Mouse (Mus musculus) layer of hippocampus, adult 8-10 months (tissue): ENCODE data around the gene Nln. TPM values are rescaled to one million over a fixed set of nuclear protein-coding genes. Genes with fewer than 3 reads are reported as not detected.

Experiments used
- DNase-seq, 2 experiments: peaks; one replicate each; pipeline ENCODE4 v3.0.0; 2022; ENCODE audit warnings: low spot score in 2 of 2
- total RNA-seq, 4 experiments: library from RNA; stranded (reverse); gene quantifications; 2 replicates each; pipeline ENCODE4 v1.2.4; 2022

Nln gene
- total RNA-seq, 4 experiments from 2014 or later = 19.4 to 28.1 (median 23.6) TPM

- no peak for DNase-seq
These were observed 12.2 kb downstream of the Nln start for GRCm38 (mm10) chr13:104097190-104097589.

DNA sequence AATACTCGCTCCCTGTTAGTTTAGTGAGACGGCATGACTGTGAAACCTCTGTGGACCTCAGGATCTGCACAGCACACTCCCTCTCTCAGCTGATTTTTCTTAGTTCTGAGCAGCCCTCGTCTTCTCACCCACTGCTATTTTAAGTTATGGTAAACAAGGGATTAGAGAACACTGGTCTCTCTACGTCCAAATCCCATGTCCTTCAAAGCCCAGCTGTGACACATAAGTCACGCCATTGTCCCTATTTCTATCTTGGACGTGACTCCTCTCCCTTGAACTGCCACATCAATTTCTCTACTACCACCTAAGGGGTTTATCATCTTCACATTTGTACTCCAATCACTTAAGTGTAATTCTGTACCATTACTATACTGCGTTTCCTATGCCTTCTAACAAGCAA, 13.5 kb downstream of the Nln start:
- DNase-seq = no peak

DNA sequence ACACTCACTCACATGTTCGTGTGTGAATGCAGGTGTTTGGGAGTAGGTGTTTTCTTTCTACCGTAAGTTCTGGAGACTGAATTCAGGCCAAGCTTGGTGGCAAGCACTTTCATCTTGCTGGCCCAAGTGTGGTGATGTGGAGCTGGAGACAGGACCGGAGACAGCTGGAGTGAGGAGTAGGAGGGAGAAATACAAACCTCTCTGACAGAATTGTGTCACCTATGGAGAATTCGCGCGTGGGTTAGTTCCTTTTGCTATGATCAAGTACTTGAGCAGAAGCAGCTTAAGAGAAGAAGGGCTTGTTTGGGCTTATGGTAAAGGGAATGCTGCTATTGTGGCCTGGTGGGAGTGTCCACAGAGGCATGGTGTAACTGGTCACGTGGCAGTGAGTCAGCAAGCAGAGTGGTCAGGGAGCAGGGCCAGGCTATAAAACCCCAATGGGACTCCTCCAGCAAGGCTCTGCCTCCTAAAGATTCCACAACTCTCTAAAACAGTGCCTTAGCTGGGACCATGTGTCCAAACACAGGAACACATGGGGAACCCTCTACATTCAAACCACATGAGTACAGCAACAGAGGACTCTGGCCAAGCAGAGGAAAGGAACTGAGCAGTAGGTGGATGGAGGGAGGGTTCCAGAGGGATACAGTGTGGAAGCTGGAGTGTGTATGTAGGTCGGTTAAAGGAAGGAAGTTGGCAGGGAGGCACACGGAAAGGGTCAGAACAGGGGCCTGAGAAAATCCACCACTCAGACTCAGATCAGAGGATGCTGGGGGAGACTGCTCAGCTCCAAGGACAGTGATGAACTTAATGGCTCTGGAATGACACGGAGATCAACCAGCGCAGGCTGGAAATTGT, 14.7 kb downstream of the Nln start:
- DNase-seq = no peak

DNA sequence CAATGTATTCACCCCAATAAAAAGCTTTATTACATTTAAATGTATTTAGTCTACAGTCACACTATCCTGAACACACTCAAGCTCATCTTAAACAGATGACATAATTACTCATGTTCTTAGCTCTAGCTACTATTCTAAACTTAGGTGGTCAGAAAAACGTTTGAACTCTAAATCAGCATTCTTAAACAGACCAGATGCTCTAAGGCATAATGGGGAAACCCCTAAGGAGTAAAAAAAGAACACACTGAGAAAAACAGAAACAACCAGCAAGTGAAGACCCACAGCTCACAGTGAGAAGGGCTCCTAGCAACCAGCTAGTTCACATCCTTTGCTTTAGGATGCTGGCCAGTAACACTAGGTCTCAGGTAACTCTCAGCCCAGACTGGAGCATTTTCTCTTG, 17.7 kb downstream of the Nln start:
- DNase-seq = no peak

- no peak for DNase-seq
These were observed 20.0 kb downstream of the Nln start for GRCm38 (mm10) chr13:104089387-104089786.

- DNase-seq = no peak
These were observed 24.8 kb downstream of the Nln start for GRCm38 (mm10) chr13:104084600-104084999.

DNA sequence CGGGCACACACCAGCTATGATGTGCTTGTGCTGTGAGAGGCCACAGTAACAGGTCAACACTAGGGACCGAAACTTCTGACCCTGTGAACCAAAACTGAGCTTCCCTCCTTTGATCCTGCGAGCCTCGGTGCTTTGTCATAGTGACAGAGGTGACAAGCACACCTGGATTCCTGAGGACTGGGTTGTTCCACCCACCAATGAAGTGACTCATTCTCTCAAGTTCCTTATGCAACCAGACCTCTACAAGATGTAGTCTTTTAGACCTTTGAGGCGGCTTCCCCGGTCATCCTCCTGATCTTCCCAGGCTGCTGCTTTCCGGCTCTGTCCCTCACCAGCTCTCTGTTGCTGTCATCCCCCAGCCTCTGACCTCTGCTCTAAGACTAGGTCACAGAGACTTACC, 26.9 kb downstream of the Nln start:
- no peak for DNase-seq

DNA sequence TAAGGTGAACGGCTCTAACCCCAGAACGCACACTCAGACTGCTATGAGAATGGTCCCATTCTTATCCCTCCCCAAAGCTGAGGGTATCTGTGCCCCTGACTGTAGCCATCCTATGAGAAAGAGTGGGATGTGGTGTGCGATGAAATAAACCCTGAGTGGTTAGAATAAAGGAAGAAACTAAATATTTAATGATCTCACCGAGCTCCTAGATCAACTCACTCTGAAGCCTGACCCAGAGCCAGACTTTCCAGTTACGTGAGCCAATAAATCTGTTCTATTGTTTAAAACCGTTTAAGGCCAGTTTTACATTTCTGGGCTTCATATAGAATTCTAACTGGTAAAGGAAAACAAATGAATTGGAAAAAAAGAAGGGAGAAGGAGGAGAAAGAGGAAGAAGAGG, 32.4 kb downstream of the Nln start:
- no peak for DNase-seq

DNA sequence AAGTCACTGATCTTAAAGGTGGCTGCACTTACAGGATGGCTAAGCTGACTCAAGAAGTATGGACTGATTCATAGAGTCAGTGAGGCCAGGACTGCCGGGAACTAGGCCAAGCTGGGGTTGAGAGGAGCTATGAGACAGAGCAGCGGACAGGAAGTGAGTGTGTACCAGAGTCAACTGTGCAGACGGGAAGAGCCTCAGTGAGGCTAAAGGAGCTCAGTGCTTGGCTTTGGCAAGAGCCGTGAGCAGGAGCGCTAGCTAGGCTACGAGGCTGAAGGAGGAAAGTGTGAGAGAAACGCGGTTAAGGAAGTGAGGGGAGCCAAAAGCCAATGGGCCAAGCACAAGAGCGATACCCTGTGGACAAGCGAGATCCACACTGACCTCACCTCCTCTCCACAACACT, 34.7 kb downstream of the Nln start:
- DNase-seq = no peak

- no peak for DNase-seq
These were observed 35.2 kb downstream of the Nln start for GRCm38 (mm10) chr13:104074230-104074629.

DNA sequence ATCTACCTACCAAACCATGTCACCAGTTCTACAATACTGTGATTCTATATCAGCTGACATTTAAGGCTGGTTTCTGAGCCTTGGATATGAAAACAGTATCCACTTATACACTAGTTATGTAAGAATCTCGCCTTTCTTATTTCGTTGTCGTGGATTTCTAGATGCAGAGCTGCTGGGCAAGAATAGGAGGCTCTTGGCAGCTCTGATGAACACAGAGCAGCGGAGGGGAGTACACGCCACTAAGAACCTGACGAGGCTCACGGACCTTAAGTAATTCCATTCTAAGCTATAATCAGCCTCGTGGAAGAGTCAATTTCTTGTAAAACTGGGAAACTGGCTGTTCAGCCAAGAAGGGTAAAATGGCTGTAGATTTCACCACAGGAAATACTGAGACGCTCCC, 37.1 kb downstream of the Nln start:
- DNase-seq = no peak

DNA sequence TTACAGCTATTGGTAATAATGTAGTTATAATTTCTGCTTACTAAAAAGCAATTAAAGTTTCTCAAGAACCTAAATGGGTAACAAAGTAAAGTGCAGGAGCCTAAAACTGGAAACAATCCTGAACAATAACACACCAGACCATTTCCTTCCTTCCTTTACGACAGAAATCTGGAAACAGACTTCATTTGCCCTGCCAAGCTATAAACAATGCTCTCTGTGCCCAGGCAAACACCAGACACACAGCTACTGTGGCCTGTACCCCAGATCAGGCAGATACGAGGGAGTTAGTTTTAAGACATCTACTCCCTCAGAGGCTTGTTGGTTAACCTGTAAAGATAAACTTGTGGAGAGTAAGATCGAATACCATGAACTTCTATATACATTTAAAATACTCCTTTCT, 38.7 kb downstream of the Nln start:
- DNase-seq = no peak

- no peak for DNase-seq
These were observed 40.2 kb downstream of the Nln start for GRCm38 (mm10) chr13:104069216-104069615.

GRCm38 (mm10) chr13:104065649-104066347, 43.6 kb downstream of the Nln start:
- DNase-seq = no peak

DNA sequence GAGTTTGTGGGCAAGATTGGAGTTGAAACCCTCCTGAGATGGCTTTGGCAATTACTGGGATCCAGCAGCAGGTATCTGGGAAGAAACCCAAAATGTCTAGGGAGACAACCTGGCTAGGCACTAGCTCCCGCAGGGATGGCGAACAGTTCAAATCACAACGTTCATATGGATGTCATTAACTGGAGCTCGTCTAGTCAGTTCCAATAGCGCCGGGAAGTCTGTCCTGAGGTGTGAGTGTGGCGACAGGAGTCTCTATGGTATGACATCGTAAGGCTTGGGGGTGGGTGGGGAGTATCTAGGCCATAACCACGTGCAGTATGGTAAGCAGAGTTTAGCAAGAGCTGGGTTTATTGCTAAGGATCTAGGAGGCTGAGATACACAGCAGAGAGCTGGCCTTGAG, 46.4 kb downstream of the Nln start:
- DNase-seq = no peak

- DNase-seq = no peak
These were observed 47.3 kb downstream of the Nln start for GRCm38 (mm10) chr13:104061975-104062750.

DNA sequence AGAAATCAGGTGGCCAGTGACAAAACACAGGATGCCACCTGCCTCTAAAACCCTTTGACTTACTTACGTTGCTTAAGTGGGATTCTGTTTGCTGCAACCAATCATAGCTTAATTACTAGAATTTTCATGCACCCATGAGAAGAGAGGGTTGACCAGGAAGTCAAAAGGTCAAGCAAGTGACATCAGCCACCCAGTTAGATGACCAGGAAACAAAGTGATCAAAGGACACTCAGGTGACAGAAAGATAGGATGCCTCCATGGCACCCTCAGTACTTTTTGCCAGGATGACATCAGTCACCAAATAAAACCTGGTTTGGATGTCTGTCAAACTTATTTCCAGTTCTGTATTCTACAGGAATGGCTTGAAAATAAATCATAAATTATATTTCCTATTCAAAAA, 49.2 kb downstream of the Nln start:
- DNase-seq = no peak

- no peak for DNase-seq
These were observed 49.9 kb downstream of the Nln start for GRCm38 (mm10) chr13:104059536-104059935.

DNA sequence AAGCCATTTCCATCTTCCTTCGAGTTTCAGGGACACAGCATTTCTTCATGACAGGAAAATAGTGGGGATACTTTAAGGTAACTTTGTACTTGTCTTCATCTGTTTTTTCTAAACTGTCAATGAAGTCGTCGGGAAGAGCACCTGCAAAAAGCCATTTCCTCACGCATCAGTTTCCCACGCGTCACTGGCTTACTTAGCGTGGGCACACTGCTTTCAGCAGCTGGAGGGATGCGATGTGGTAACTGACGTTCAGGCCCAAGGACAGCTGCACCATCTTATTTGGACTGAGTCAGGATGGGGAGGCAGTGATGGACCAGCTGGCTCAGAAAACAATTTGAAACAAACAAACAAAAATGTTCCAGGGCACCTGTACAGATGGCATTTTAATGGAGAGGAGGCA, 50.7 kb downstream of the Nln start:
- no peak for DNase-seq

GRCm38 (mm10) chr13:104052271-104052753, 57.1 kb downstream of the Nln start:
- no peak for DNase-seq

- DNase-seq = no peak
These were observed 60.6 kb downstream of the Nln start for GRCm38 (mm10) chr13:104048835-104049234.

GRCm38 (mm10) chr13:104045108-104045507, 64.3 kb downstream of the Nln start:
- DNase-seq = no peak
